Comparison of ENCODE assay signal across 15 mouse cellular contexts in genomic region chr1:54745666-54746065, GRCm38 (mm10).
"Had no signal": no experiment of that assay in that cellular context is flagged by ENCODE, and none has a peak within 500 bp of the region (broad histone marks: within the 10 kb centered on the region; RNA-seq: fewer than 3 reads in every experiment).

No protein-coding gene starts in this region.

- H3K9me3 ChIP-seq: neural tube, embryonic 15.5 days; stomach, embryonic 15.5 days had no signal

- H3K36me3 ChIP-seq: neural tube, embryonic 15.5 days; stomach, embryonic 15.5 days had no signal

- H3K4me1 ChIP-seq: stomach, embryonic 15.5 days had no signal

- H3K4me3 ChIP-seq: neural tube, embryonic 15.5 days; stomach, embryonic 15.5 days had no signal

- H3K9ac ChIP-seq: neural tube, embryonic 15.5 days; stomach, embryonic 15.5 days had no signal

- H3K27me3 ChIP-seq: neural tube, embryonic 15.5 days; stomach, embryonic 15.5 days had no signal

- DNase-seq: retina, postnatal 1 day; right cerebral cortex, adult 18-20 months; right cerebral cortex, postnatal 14 days; right cerebral cortex, postnatal 25 days; right cerebral cortex, postnatal 4 days; spleen, adult 18-20 months; thymus, adult 18-20 months; thymus, adult 2 months; thymus, postnatal 14 days; thymus, postnatal 25 days; thymus, postnatal 36 days; thymus, postnatal 4 days had no signal

- H3K27ac ChIP-seq: neural tube, embryonic 15.5 days; stomach, embryonic 15.5 days; stomach, postnatal 0 days had no signal

- H3K4me2 ChIP-seq: neural tube, embryonic 15.5 days; stomach, embryonic 15.5 days had no signal
